Mouse (Mus musculus) spleen, adult 2 months (tissue): Measurements from ENCODE around the gene Rpgrip1. TPM values are rescaled to one million over a fixed set of nuclear protein-coding genes. Genes with fewer than 3 reads are reported as not detected.

Experiments
- DNase-seq, 2 experiments: peaks; one replicate each; pipeline versions ENCODE4 v3.0.0 to v3.0.0-alpha.2; 2012 to 2021; ENCODE audit warnings: low spot score in 2 of 2, low read depth in 1 of 2
- H3K27ac ChIP-seq: fragments of 200-500 bp; 2 replicates; pipeline ENCODE4 v1.5.1; 2012; ENCODE audit warnings: low read length, inconsistent platforms; ENCODE audit not compliant: insufficient read depth
- H3K27me3 ChIP-seq: fragments of 200-500 bp; 2 replicates; pipeline ENCODE4 v1.6.1; 2012; ENCODE audit warnings: mild to moderate bottlenecking, moderate library complexity, low read length, inconsistent platforms; ENCODE audit not compliant: control insufficient read depth, insufficient read depth
- H3K36me3 ChIP-seq: fragments of 200-500 bp; 2 replicates; pipeline ENCODE4 v1.6.1; 2012; ENCODE audit warnings: mild to moderate bottlenecking, low read length, inconsistent platforms; ENCODE audit not compliant: control insufficient read depth, insufficient read depth
- H3K4me1 ChIP-seq: fragments of 200-500 bp; 2 replicates; pipeline ENCODE4 v1.6.1; 2011; ENCODE audit warnings: inconsistent platforms; ENCODE audit not compliant: control insufficient read depth, insufficient read depth, insufficient read length
- H3K4me3 ChIP-seq: fragments of 200-500 bp; 2 replicates; pipeline ENCODE4 v1.5.1; 2011; ENCODE audit warnings: mild to moderate bottlenecking, inconsistent platforms; ENCODE audit not compliant: insufficient read depth, insufficient read length; ENCODE audit errors: extremely low read depth
- CTCF ChIP-seq: fragments of 200-500 bp; IDR thresholded peaks from 2 replicates; pipeline ENCODE4 v1.5.1; 2011; ENCODE audit warnings: mild to moderate bottlenecking, inconsistent platforms; ENCODE audit not compliant: insufficient read depth, insufficient read length, insufficient replicate concordance; ENCODE audit errors: extremely low read depth
- POLR2A ChIP-seq: fragments of 200-500 bp; IDR thresholded peaks from 2 replicates; pipeline ENCODE4 v1.6.1; 2011; ENCODE audit warnings: low read depth, low read length, inconsistent platforms
- WGBS: fragments of 180-500 bp; shearing (Covaris S2); methylation state at CpG from one replicate; pipeline ENCODE4 v1.1.7; 2018; 5-methylcytosine and 5-hydroxymethylcytosine counted together
- polyA plus RNA-seq: library from polyadenylated mRNA; depleted of rRNA; stranded (reverse); fragments of >200 nt; gene quantifications from 2 replicates; pipeline ENCODE4 v1.2.3, GENCODE M21; 2012; rRNA removed

Rpgrip1 gene
- polyA plus RNA-seq, 1 experiment = 12.8 TPM

DNA sequence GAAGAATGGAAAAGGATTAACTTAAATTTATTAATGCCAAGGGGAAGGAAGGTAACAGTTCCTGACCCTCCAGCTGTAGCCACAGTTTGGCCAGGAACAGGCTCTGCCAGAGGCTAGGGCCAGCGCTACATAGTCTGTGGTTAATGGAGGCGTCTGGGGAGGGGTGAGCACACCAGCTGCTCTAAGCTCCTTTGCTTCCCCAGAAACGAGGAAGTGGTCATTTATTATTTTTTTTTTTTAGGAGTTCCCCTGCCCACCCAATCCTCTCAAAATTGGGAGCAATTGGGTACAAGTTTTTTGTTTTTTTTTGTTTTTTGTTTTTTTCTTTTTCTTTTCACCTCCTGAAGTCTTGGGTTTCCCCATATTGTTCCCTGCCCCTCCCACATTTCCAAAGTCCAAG is 87.6 kb downstream of the Rpgrip1 start:
- TF ChIP-seq CTCF (no peak), POLR2A (no peak)
- Histone ChIP-seq H3K27me3 (no peaks in the 10 kb centered on the region), H3K4me3 (no peak overlapping the region), H3K36me3 (peaks cover 16% of the 10 kb centered on the region), H3K27ac (no peak overlapping the region), H3K4me1 (no peaks in the 10 kb centered on the region; the same call in 1 of the 2 replicates)
- WGBS = 7% methylated on average over 3 of the region's 3 CpGs
- no peak for DNase-seq

DNA sequence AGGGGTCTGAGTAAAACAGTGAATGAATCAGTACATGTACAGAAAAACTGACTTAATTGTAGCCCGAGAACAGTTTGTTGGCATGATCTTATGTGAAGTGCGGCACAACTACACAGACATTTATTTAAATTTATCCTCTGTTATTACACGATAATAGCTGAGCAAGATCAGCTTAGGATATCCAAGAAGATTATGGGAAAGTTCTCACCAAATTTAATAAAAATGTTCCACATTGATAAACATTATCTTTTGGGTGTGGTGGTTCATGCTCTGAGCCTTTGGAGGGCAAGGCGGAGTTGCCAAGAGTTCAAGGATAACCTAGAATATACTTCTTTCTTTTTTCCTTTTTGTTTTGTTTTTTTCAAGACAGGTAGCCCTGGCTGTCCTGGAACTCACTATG is 88.9 kb downstream of the Rpgrip1 start:
- peaks cover 21% of the 10 kb centered on the region for H3K36me3 ChIP-seq
- no peaks in the 10 kb centered on the region; the same call in 1 of the 2 replicates for H3K4me1 ChIP-seq
- H3K27ac ChIP-seq = no peak overlapping the region
- no peak for TF ChIP-seq POLR2A
- TF ChIP-seq CTCF = no peak
- 80% methylated on average over 4 of the region's 4 CpGs for WGBS
- no peak for DNase-seq
- H3K27me3 ChIP-seq = no peaks in the 10 kb centered on the region
- no peak overlapping the region for H3K4me3 ChIP-seq

Other genes starting within 250 kb of the Rpgrip1 start
- 24.9 and 34.9 TPM in 2 replicates for gene Mettl17, start 225.9 kb upstream of the Rpgrip1 start, polyA plus RNA-seq
- 0.75 and 0.81 TPM in 2 replicates for gene Slc39a2, start 217.8 kb upstream of the Rpgrip1 start, polyA plus RNA-seq
- gene Ndrg2, start 196.5 kb upstream of the Rpgrip1 start, polyA plus RNA-seq = 19.2 and 21.0 TPM in 2 replicates
- not detected in 2 replicates for gene Tppp2, start 192.3 kb upstream of the Rpgrip1 start, polyA plus RNA-seq
- not detected in 2 replicates for gene Rnase13, start 187.9 kb upstream of the Rpgrip1 start, polyA plus RNA-seq
- 18.4 and 19.3 TPM in 2 replicates for gene Arhgef40, start 126.0 kb upstream of the Rpgrip1 start, polyA plus RNA-seq
- gene Tmem253, start 95.0 kb upstream of the Rpgrip1 start, polyA plus RNA-seq = 0.27 and 0.36 TPM in 2 replicates
- gene Zfp219, start 90.0 kb upstream of the Rpgrip1 start, polyA plus RNA-seq = 31.0 and 46.5 TPM in 2 replicates
- not detected in 2 replicates for gene Olfr221, start 68.2 kb upstream of the Rpgrip1 start, polyA plus RNA-seq
- gene Hnrnpc, start 6.7 kb upstream of the Rpgrip1 start, polyA plus RNA-seq = 47.8 and 57.3 TPM in 2 replicates
- 7.7 and 8.7 TPM in 2 replicates for gene Supt16, start 86.7 kb downstream of the Rpgrip1 start, polyA plus RNA-seq
- gene Chd8, start 147.1 kb downstream of the Rpgrip1 start, polyA plus RNA-seq = 33.2 and 34.2 TPM in 2 replicates
- gene Tox4, start 168.4 kb downstream of the Rpgrip1 start, polyA plus RNA-seq = 27.5 and 31.0 TPM in 2 replicates
- 6.5 and 7.3 TPM in 2 replicates for gene Rab2b, start 168.8 kb downstream of the Rpgrip1 start, polyA plus RNA-seq
- 24.1 and 26.2 TPM in 2 replicates for gene Mettl3, start 194.4 kb downstream of the Rpgrip1 start, polyA plus RNA-seq
- 4.6 and 5.0 TPM in 2 replicates for gene Sall2, start 218.1 kb downstream of the Rpgrip1 start, polyA plus RNA-seq
- not detected in 2 replicates for gene Olfr1513, start 245.7 kb downstream of the Rpgrip1 start, polyA plus RNA-seq